Mouse (Mus musculus): ENCODE data around the gene Frmd4a. TPM values are rescaled to one million over a fixed set of nuclear protein-coding genes. Genes with fewer than 3 reads are reported as not detected.
"Not testable (repeated sequence)": the region's sequence is repeated elsewhere in the genome, so short reads cannot be mapped to it uniquely, and the experiment has no call there.

The Frmd4a gene
- polyA plus RNA-seq, 1 experiment from 2014 or later = 19.3 TPM

DNA sequence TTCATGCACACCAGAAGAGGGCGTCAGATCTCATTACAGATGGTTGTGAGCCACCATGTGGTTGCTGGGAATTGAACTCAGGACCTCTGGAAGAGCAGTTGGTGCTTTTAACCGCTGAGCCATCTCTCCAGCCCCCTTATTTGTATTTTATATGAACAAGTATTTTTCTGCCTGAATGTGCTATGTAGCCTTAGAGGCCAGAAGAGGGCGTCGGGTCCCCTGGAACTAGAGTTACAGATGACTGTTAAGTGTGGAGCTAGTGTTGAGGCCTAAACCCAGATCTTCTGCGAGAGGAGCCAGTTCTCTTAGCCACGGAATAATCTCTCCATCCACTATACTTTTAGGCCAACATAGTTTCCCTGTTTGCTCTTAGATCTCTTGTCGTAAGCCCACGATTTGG, 320.8 kb downstream of the Frmd4a start:
- not testable (repeated sequence) for H3K4me3 ChIP-seq (ENCODE audit: low read length); H3K27ac ChIP-seq (ENCODE audit: low read length); H3K9ac ChIP-seq (ENCODE audit: low read length); H3K27me3 ChIP-seq (ENCODE audit: control insufficient read depth, insufficient read depth, low read length); H3K9me3 ChIP-seq (replicated peaks; ENCODE audit: control insufficient read depth, low read length); ATAC-seq (replicated peaks; ENCODE audit: extremely low read depth, insufficient read depth, low FRiP score); H3K36me3 ChIP-seq (ENCODE audit: control insufficient read depth, insufficient read depth); H3K4me2 ChIP-seq (ENCODE audit: low read depth, low read length)
- peaks cover 22% of the 10 kb centered on the region for H3K4me1 ChIP-seq (ENCODE audit: control insufficient read depth, insufficient read depth, low read length)
- WGBS = 50% methylated on average over 8 of the region's 8 CpGs

GRCm38 (mm10) chr2:4339128-4339527, 321.6 kb downstream of the Frmd4a start:
- Histone ChIP-seq H3K4me3 (ENCODE audit: low read length) (no peak overlapping the region), H3K27me3 (ENCODE audit: control insufficient read depth, insufficient read depth, low read length) (no peaks in the 10 kb centered on the region), H3K9me3 (replicated peaks; ENCODE audit: control insufficient read depth, low read length) (no peaks in the 10 kb centered on the region), H3K36me3 (ENCODE audit: control insufficient read depth, insufficient read depth) (no peaks in the 10 kb centered on the region), H3K27ac (ENCODE audit: low read length) (peak overlapping the region; percentile 52), H3K9ac (ENCODE audit: low read length) (no peak overlapping the region), H3K4me1 (ENCODE audit: control insufficient read depth, insufficient read depth, low read length) (peaks cover 16% of the 10 kb centered on the region), H3K4me2 (ENCODE audit: low read depth, low read length) (no peak overlapping the region)
- no peak; the same call in 1 of the 2 replicates for ATAC-seq (replicated peaks; ENCODE audit: extremely low read depth, insufficient read depth, low FRiP score)
- WGBS = 39% methylated on average over 4 of the region's 4 CpGs

- ATAC-seq (replicated peaks; ENCODE audit: extremely low read depth, insufficient read depth, low FRiP score) = no peak
- WGBS = 67% methylated on average over 3 of the region's 3 CpGs
- H3K4me1 ChIP-seq (ENCODE audit: control insufficient read depth, insufficient read depth, low read length) = peaks cover 11% of the 10 kb centered on the region
- no peaks in the 10 kb centered on the region for H3K9me3 ChIP-seq (replicated peaks; ENCODE audit: control insufficient read depth, low read length)
- no peak overlapping the region for H3K9ac ChIP-seq (ENCODE audit: low read length)
- no peaks in the 10 kb centered on the region for H3K36me3 ChIP-seq (ENCODE audit: control insufficient read depth, insufficient read depth)
- no peaks in the 10 kb centered on the region for H3K27me3 ChIP-seq (ENCODE audit: control insufficient read depth, insufficient read depth, low read length)
- no peak overlapping the region for H3K4me3 ChIP-seq (ENCODE audit: low read length)
- no peak overlapping the region for H3K4me2 ChIP-seq (ENCODE audit: low read depth, low read length)
- no peak overlapping the region for H3K27ac ChIP-seq (ENCODE audit: low read length)
These were observed 322.2 kb downstream of the Frmd4a start for GRCm38 (mm10) chr2:4339530-4340218.

DNA sequence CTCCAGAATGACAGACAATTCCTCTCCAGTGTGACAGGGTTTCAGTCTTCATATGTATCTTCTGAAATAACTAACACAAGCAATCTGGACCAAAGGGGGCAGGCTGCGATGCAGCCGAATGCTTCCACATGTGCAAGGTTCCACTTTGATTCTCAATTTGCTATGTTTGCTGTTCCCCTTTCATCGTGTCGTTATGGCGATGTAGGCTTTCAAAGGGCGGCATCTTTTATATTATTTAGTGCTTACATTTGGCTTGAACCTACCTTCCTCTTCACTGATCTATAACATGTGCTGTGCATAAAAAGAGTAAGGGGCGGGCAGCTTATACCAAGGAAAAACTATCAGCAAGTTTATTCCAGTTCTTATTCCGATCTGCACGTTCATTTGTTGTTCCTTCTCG, 322.9 kb downstream of the Frmd4a start:
- peaks cover 8% of the 10 kb centered on the region for H3K4me1 ChIP-seq (ENCODE audit: control insufficient read depth, insufficient read depth, low read length)
- ATAC-seq (replicated peaks; ENCODE audit: extremely low read depth, insufficient read depth, low FRiP score) = no peak
- no peaks in the 10 kb centered on the region for H3K27me3 ChIP-seq (ENCODE audit: control insufficient read depth, insufficient read depth, low read length)
- WGBS = 82% methylated on average over 10 of the region's 10 CpGs
- no peaks in the 10 kb centered on the region for H3K36me3 ChIP-seq (ENCODE audit: control insufficient read depth, insufficient read depth)
- no peak overlapping the region for H3K9ac ChIP-seq (ENCODE audit: low read length)
- no peak overlapping the region for H3K27ac ChIP-seq (ENCODE audit: low read length)
- H3K9me3 ChIP-seq (replicated peaks; ENCODE audit: control insufficient read depth, low read length) = no peaks in the 10 kb centered on the region
- H3K4me2 ChIP-seq (ENCODE audit: low read depth, low read length) = no peak overlapping the region
- no peak overlapping the region for H3K4me3 ChIP-seq (ENCODE audit: low read length)

GRCm38 (mm10) chr2:4341141-4341540, 323.6 kb downstream of the Frmd4a start:
- WGBS = 37% methylated on average over 1 of the region's 1 CpGs
- Histone ChIP-seq H3K27ac (ENCODE audit: low read length) (no peak overlapping the region), H3K27me3 (ENCODE audit: control insufficient read depth, insufficient read depth, low read length) (no peaks in the 10 kb centered on the region), H3K4me1 (ENCODE audit: control insufficient read depth, insufficient read depth, low read length) (peaks cover 8% of the 10 kb centered on the region), H3K4me3 (ENCODE audit: low read length) (no peak overlapping the region), H3K9ac (ENCODE audit: low read length) (no peak overlapping the region), H3K9me3 (replicated peaks; ENCODE audit: control insufficient read depth, low read length) (no peaks in the 10 kb centered on the region), H3K4me2 (ENCODE audit: low read depth, low read length) (no peak overlapping the region), H3K36me3 (ENCODE audit: control insufficient read depth, insufficient read depth) (no peaks in the 10 kb centered on the region)
- ATAC-seq (replicated peaks; ENCODE audit: extremely low read depth, insufficient read depth, low FRiP score) = no peak

GRCm38 (mm10) chr2:4342005-4342404, 324.5 kb downstream of the Frmd4a start:
- no peak for ATAC-seq (replicated peaks; ENCODE audit: extremely low read depth, insufficient read depth, low FRiP score)
- H3K4me3 ChIP-seq (ENCODE audit: low read length) = no peak overlapping the region
- no peaks in the 10 kb centered on the region for H3K36me3 ChIP-seq (ENCODE audit: control insufficient read depth, insufficient read depth)
- H3K4me2 ChIP-seq (ENCODE audit: low read depth, low read length) = no peak overlapping the region
- no peaks in the 10 kb centered on the region for H3K9me3 ChIP-seq (replicated peaks; ENCODE audit: control insufficient read depth, low read length)
- no peak overlapping the region for H3K27ac ChIP-seq (ENCODE audit: low read length)
- 86% methylated on average over 7 of the region's 7 CpGs for WGBS
- H3K27me3 ChIP-seq (ENCODE audit: control insufficient read depth, insufficient read depth, low read length) = no peaks in the 10 kb centered on the region
- peaks cover 8% of the 10 kb centered on the region for H3K4me1 ChIP-seq (ENCODE audit: control insufficient read depth, insufficient read depth, low read length)
- H3K9ac ChIP-seq (ENCODE audit: low read length) = no peak overlapping the region

DNA sequence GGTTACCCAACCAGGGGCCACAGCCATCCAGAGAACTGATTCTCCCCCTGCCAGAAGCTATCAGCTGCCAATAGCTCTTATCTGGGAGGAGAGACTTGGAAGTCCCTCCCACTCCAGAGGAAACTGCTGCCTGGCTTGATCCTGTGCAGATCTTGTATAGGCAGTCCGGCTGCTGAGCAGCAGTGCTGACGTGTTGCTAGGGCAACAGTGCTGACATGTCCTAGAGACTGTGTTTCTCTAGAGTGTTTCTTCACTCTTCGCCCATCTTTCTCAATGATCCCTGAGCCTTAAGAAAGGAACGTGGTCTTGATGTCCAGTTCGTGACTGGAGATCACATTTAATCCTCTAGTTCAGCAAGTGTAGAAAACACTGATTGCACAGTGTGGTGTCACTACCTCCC, 326.9 kb downstream of the Frmd4a start:
- no peak overlapping the region for H3K4me3 ChIP-seq (ENCODE audit: low read length)
- no peak overlapping the region for H3K9ac ChIP-seq (ENCODE audit: low read length)
- 59% methylated on average over 5 of the region's 5 CpGs for WGBS
- no peaks in the 10 kb centered on the region for H3K36me3 ChIP-seq (ENCODE audit: control insufficient read depth, insufficient read depth)
- H3K27me3 ChIP-seq (ENCODE audit: control insufficient read depth, insufficient read depth, low read length) = no peaks in the 10 kb centered on the region
- H3K27ac ChIP-seq (ENCODE audit: low read length) = no peak overlapping the region
- H3K4me2 ChIP-seq (ENCODE audit: low read depth, low read length) = no peak overlapping the region
- ATAC-seq (replicated peaks; ENCODE audit: extremely low read depth, insufficient read depth, low FRiP score) = no peak; the same call in 1 of the 2 replicates
- no peaks in the 10 kb centered on the region for H3K9me3 ChIP-seq (replicated peaks; ENCODE audit: control insufficient read depth, low read length)
- H3K4me1 ChIP-seq (ENCODE audit: control insufficient read depth, insufficient read depth, low read length) = peaks cover 1% of the 10 kb centered on the region

DNA sequence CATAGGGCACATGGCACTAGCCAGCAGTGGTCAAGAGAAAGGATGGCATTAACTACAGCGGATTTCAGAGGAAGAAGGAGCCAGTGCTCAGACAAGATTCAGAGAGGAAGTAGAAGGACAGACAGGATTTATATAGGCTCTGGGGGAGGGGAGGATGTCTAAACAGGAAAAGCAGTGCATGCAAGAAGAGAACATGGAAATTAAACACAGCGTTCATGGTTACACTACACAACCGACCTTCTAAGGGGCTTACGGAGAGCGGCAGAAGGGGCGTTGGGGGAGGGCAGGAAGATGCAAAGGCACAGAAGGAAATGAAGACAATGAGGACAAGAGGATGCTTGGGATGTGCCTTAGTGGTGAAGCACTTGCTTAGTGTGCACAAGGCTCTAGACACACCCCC, 328.7 kb downstream of the Frmd4a start:
- Histone ChIP-seq H3K9me3 (replicated peaks; ENCODE audit: control insufficient read depth, low read length) (no peaks in the 10 kb centered on the region), H3K4me3 (ENCODE audit: low read length) (no peak overlapping the region), H3K9ac (ENCODE audit: low read length) (no peak overlapping the region), H3K36me3 (ENCODE audit: control insufficient read depth, insufficient read depth) (no peaks in the 10 kb centered on the region), H3K4me1 (ENCODE audit: control insufficient read depth, insufficient read depth, low read length) (no peaks in the 10 kb centered on the region; the same call in 1 of the 2 replicates), H3K27me3 (ENCODE audit: control insufficient read depth, insufficient read depth, low read length) (no peaks in the 10 kb centered on the region), H3K4me2 (ENCODE audit: low read depth, low read length) (no peak overlapping the region), H3K27ac (ENCODE audit: low read length) (no peak overlapping the region)
- ATAC-seq (replicated peaks; ENCODE audit: extremely low read depth, insufficient read depth, low FRiP score) = 0 out of 2 replicates have a peak, but pooled peaks have one; percentile 16
- 57% methylated on average over 6 of the region's 6 CpGs for WGBS

GRCm38 (mm10) chr2:4346953-4347352, 329.4 kb downstream of the Frmd4a start:
- Histone ChIP-seq H3K9ac (ENCODE audit: low read length) (no peak overlapping the region), H3K9me3 (replicated peaks; ENCODE audit: control insufficient read depth, low read length) (no peaks in the 10 kb centered on the region), H3K27me3 (ENCODE audit: control insufficient read depth, insufficient read depth, low read length) (no peaks in the 10 kb centered on the region), H3K4me3 (ENCODE audit: low read length) (no peak overlapping the region), H3K36me3 (ENCODE audit: control insufficient read depth, insufficient read depth) (no peaks in the 10 kb centered on the region), H3K4me1 (ENCODE audit: control insufficient read depth, insufficient read depth, low read length) (no peaks in the 10 kb centered on the region; the same call in 1 of the 2 replicates), H3K27ac (ENCODE audit: low read length) (no peak overlapping the region), H3K4me2 (ENCODE audit: low read depth, low read length) (no peak overlapping the region)
- 29% methylated on average over 1 of the region's 1 CpGs for WGBS
- no peak for ATAC-seq (replicated peaks; ENCODE audit: extremely low read depth, insufficient read depth, low FRiP score)

Data from heart, embryonic 16.5 days (tissue).